Comparison of ENCODE assay signal across 9 mouse cellular contexts in genomic region chr2:9888913-9889650, GRCm38 (mm10). TPM values are rescaled to one million over a fixed set of nuclear protein-coding genes. Genes with fewer than 3 reads are reported as not detected.
A peak's percentile ranks its signal among the peaks of the same experiment; 100 is the strongest.
DNase-seq lines count a peak whose midpoint lies in the region; ATAC-seq lines count a peak whose summit lies in the region.
"Had no signal": no experiment of that assay in that cellular context is flagged by ENCODE, and none has a peak within 500 bp of the region (broad histone marks: within the 10 kb centered on the region; RNA-seq: fewer than 3 reads in every experiment).

Gene 9230102O04Rik, minus strand, starts transcription at chr2:9889540.

- H3K4me3 ChIP-seq in forebrain, embryonic 14.5 days (ENCODE audit: low read depth, low read length), result 0 out of 2 replicates have a peak within 1 kb of the TSS, but pooled peaks have one; percentile 4
- H3K4me3 ChIP-seq: erythroblast, embryonic 14.5 days had no signal

- H3K4me2 ChIP-seq in forebrain, embryonic 14.5 days (ENCODE audit: low read length), result no peak within 1 kb of the TSS

- H3K27ac ChIP-seq in forebrain, embryonic 14.5 days (ENCODE audit: low read depth, low read length), result no peak within 1 kb of the TSS

- no peak within 1 kb of the TSS for H3K9ac ChIP-seq in forebrain, embryonic 14.5 days (ENCODE audit: low read length)

- H3K9me3 ChIP-seq in forebrain, embryonic 14.5 days (replicated peaks; ENCODE audit: control insufficient read depth, low read length), result no peaks in the 10 kb centered on the region

- no peaks in the 10 kb centered on the region for H3K4me1 ChIP-seq in forebrain, embryonic 14.5 days (ENCODE audit: control insufficient read depth, insufficient read depth, low read length)

- ATAC-seq in forebrain, embryonic 14.5 days, result peak; percentile 49; the same call in 1 of the 2 replicates
- peak; percentile 87 for ATAC-seq in megakaryocyte-erythroid progenitor cell, adult 5-6 weeks (replicated peaks; ENCODE audit: low FRiP score, low TSS enrichment, poor library complexity, severe bottlenecking)

- peak; percentile 67 for DNase-seq in urinary bladder, postnatal 14 days (ENCODE audit: low spot score)
- DNase-seq in urinary bladder, postnatal 10 days (ENCODE audit: low spot score), result no peak
- DNase-seq in forebrain, embryonic 14.5 days (ENCODE audit: low spot score), result no peak
- DNase-seq in kidney, adult 9 months, result peak; percentile 54
- DNase-seq in thymus, postnatal 14 days, result peak; percentile 64
- DNase-seq in cerebellum, adult 11 months, result no peak
- DNase-seq in layer of hippocampus, adult 8-10 months (ENCODE audit: low spot score in 2 of 2), result no peak

- H3K36me3 ChIP-seq in forebrain, embryonic 14.5 days (ENCODE audit: control insufficient read depth, insufficient read depth, low read length), result no peaks in the 10 kb centered on the region

- H3K27me3 ChIP-seq in forebrain, embryonic 14.5 days (replicated peaks; ENCODE audit: control insufficient read depth, insufficient read depth, low read length), result peaks cover 87% of the 10 kb centered on the region

- under 1% methylated on average over 30 of the region's 30 CpGs for WGBS in forebrain, embryonic 14.5 days

RNA-seq across cellular contexts. Expression of gene 9230102O04Rik, which starts in this region (rescaled TPM):
- 0.24 TPM in 1 of 2 replicates, not detected in the other for polyA plus RNA-seq in forebrain, embryonic 14.5 days (2014; fragmentation: Nextera tagmentation; extraction: Ambion mirVana)
- total RNA-seq in megakaryocyte-erythroid progenitor cell, adult 5-6 weeks (2014; fragmentation: Nextera tagmentation), result not detected in 2 replicates
- total RNA-seq in megakaryocyte-erythroid progenitor cell, adult 5-6 weeks (2017), result not detected in 2 replicates
- total RNA-seq in layer of hippocampus, adult 8-10 months (2022), result not detected
- polyA plus RNA-seq: erythroblast, embryonic 14.5 days had no signal

Comparison
In these comparisons a context has a peak if more than half of its experiments do, and no peak if none do; other contexts are left out.
1. DNase-seq: peak in urinary bladder, postnatal 14 days (single experiment), kidney, adult 9 months (single experiment) and thymus, postnatal 14 days (single experiment); none in urinary bladder, postnatal 10 days (single experiment), forebrain, embryonic 14.5 days (single experiment), cerebellum, adult 11 months (single experiment) and layer of hippocampus, adult 8-10 months (0 of 2).
2. Peak in ATAC-seq and H3K4me3 ChIP-seq in forebrain, embryonic 14.5 days; RNA of the gene not detected or under 1 TPM.
3. Peak in ATAC-seq in megakaryocyte-erythroid progenitor cell, adult 5-6 weeks; RNA of the gene not detected or under 1 TPM.